Mouse (Mus musculus) heart, adult 2 months (tissue): ENCODE measurements around the gene Evl. TPM values are rescaled to one million over a fixed set of nuclear protein-coding genes. Genes with fewer than 3 reads are reported as not detected.

Experiments
- DNase-seq, 2 experiments: peaks; one replicate each; pipeline ENCODE4 v3.0.0; 2021
- H3K27ac ChIP-seq: fragments of 200-600 bp; 2 replicates; pipeline ENCODE4 v1.8.1; 2022
- H3K27me3 ChIP-seq: fragments of 200-500 bp; 2 replicates; pipeline ENCODE4 v1.6.1; 2012; ENCODE audit warnings: mild to moderate bottlenecking, low read length, inconsistent platforms, mixed read lengths; ENCODE audit not compliant: control insufficient read depth, insufficient read depth
- H3K36me3 ChIP-seq: fragments of 200-500 bp; 2 replicates; pipeline ENCODE4 v1.6.1; 2012; ENCODE audit warnings: low read length, inconsistent platforms; ENCODE audit not compliant: control insufficient read depth, insufficient read depth
- H3K4me1 ChIP-seq: fragments of 200-500 bp; 2 replicates; pipeline ENCODE4 v1.6.1; 2011; ENCODE audit warnings: low read length; ENCODE audit not compliant: control insufficient read depth, insufficient read depth
- H3K4me3 ChIP-seq: fragments of 200-600 bp; 2 replicates; pipeline ENCODE4 v1.8.1; 2022
- H3K79me2 ChIP-seq: fragments of 200-500 bp; replicated peaks from 2 replicates; pipeline ENCODE4 v1.6.1; 2012; ENCODE audit warnings: mild to moderate bottlenecking, inconsistent platforms, low read length, moderate library complexity, mixed read lengths; ENCODE audit not compliant: control insufficient read depth, insufficient read depth
- H3K9ac ChIP-seq: fragments of 200-500 bp; 2 replicates; pipeline ENCODE4 v1.6.1; 2012; ENCODE audit warnings: low read depth, mild to moderate bottlenecking, control low read depth, inconsistent platforms, low read length, mixed read lengths
- CTCF ChIP-seq: fragments of 200-600 bp; IDR thresholded peaks from 2 replicates; pipeline ENCODE4 v1.8.1; 2022; ENCODE audit warnings: antibody characterized with exemption, mild to moderate bottlenecking, moderate library complexity
- EP300 ChIP-seq: fragments of 200-500 bp; IDR thresholded peaks from 2 replicates; pipeline ENCODE4 v1.6.1; 2011; ENCODE audit warnings: low read depth, low read length, control low read depth; ENCODE audit not compliant: insufficient read depth
- POLR2A ChIP-seq: fragments of 200-500 bp; IDR thresholded peaks from 2 replicates; pipeline ENCODE4 v1.6.1; 2011; ENCODE audit warnings: mild to moderate bottlenecking, low read depth, low read length, control low read depth; ENCODE audit not compliant: insufficient read depth
- whole genome bisulfite sequencing: fragments of 180-500 bp; shearing (Covaris S2); methylation state at CpG from one replicate; pipeline ENCODE4 v1.1.7; 2018; 5-methylcytosine and 5-hydroxymethylcytosine counted together
- intact Hi-C: fragments of 180-260 bp; cut with DNase I; formaldehyde crosslinking; loops from one replicate; pipeline ENCODE4 v1.15.1; 2025
- microRNA-seq, 2 experiments: library from miRNA; unstranded; fragments of <30 nt; microRNA quantifications; one replicate each; pipeline ENCODE4 v1.2.0; 2021
- polyA plus RNA-seq: library from polyadenylated mRNA; depleted of rRNA; stranded (reverse); fragments of >200 nt; gene quantifications from 2 replicates; pipeline ENCODE4 v1.2.3, GENCODE M21; 2012; rRNA removed
- total RNA-seq, 2 experiments: library from RNA; stranded (reverse); gene quantifications; 2 replicates each; pipeline ENCODE4 v1.2.3; 2021

Evl gene
- total and polyA plus RNA-seq, 3 experiments = 34.8 to 40.6 (median 36.4) TPM

GRCm38 (mm10) chr12:108715854-108716253 is 161.3 kb downstream of the Evl start:
- WGBS = 81% methylated on average over 5 of the region's 5 CpGs
- intact Hi-C loops = no loop called here
- H3K27ac ChIP-seq = no peak overlapping the region
- H3K4me3 ChIP-seq = no peak overlapping the region
- no peak for TF ChIP-seq CTCF
- TF ChIP-seq POLR2A = no peak
- no peak for TF ChIP-seq EP300
- H3K9ac ChIP-seq = no peak overlapping the region
- no peak for DNase-seq
- H3K79me2 ChIP-seq = no peaks in the 10 kb centered on the region
- H3K4me1 ChIP-seq = no peaks in the 10 kb centered on the region
- no peaks in the 10 kb centered on the region for H3K27me3 ChIP-seq
- no peaks in the 10 kb centered on the region for H3K36me3 ChIP-seq

- Histone ChIP-seq H3K4me1 (no peaks in the 10 kb centered on the region), H3K4me3 (no peak overlapping the region), H3K79me2 (no peaks in the 10 kb centered on the region), H3K9ac (no peak overlapping the region), H3K27me3 (no peaks in the 10 kb centered on the region), H3K27ac (no peak overlapping the region), H3K36me3 (no peaks in the 10 kb centered on the region)
- 84% methylated on average over 3 of the region's 3 CpGs for WGBS
- intact Hi-C loops = no loop called here
- DNase-seq = no peak
- TF ChIP-seq POLR2A (no peak), CTCF (no peak), EP300 (no peak)
Measured at GRCm38 (mm10) chr12:108718485-108718884, 164.0 kb downstream of the Evl start.

GRCm38 (mm10) chr12:108722464-108722863 is 167.9 kb downstream of the Evl start:
- 92% methylated on average over 4 of the region's 4 CpGs for WGBS

DNA sequence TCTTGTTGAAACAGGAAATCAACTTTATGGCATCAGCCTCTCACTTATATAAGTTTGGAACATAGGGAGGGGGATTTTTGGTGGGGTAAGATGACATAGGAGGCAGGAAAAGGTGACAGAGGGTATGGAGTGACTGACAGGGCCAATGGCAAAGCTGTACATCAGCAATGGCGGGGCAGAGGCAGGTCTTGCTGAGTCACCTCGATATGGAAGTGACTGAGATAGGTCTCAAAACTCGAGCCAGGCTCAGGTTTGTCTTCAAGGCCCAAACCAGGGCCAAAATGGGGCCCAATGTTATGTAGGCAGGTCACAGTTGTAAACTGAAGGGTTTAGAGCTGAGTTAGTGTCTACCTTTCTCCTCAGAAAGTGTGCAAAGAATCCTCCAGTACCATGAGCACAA is 169.3 kb downstream of the Evl start:
- H3K9ac ChIP-seq = no peak overlapping the region
- no peaks in the 10 kb centered on the region for H3K4me1 ChIP-seq
- no peaks in the 10 kb centered on the region for H3K27me3 ChIP-seq
- H3K36me3 ChIP-seq = no peaks in the 10 kb centered on the region
- H3K4me3 ChIP-seq = no peak overlapping the region
- H3K79me2 ChIP-seq = no peaks in the 10 kb centered on the region
- H3K27ac ChIP-seq = no peak overlapping the region
- no peak for DNase-seq
- TF ChIP-seq EP300 (no peak), POLR2A (no peak), CTCF (no peak)
- WGBS = 78% methylated on average over 3 of the region's 3 CpGs
- intact Hi-C loops = no loop called here

More at GRCm38 (mm10) chr12:108722464-108722863, 167.9 kb downstream of the Evl start:
- no peaks in the 10 kb centered on the region for H3K27me3 ChIP-seq
- intact Hi-C loops = no loop called here
- H3K27ac ChIP-seq = no peak overlapping the region
- no peaks in the 10 kb centered on the region for H3K4me1 ChIP-seq
- no peak for DNase-seq
- H3K9ac ChIP-seq = no peak overlapping the region
- no peaks in the 10 kb centered on the region for H3K79me2 ChIP-seq
- TF ChIP-seq EP300 = no peak
- no peak for TF ChIP-seq POLR2A
- no peak for TF ChIP-seq CTCF
- H3K36me3 ChIP-seq = no peaks in the 10 kb centered on the region
- no peak overlapping the region for H3K4me3 ChIP-seq

DNA sequence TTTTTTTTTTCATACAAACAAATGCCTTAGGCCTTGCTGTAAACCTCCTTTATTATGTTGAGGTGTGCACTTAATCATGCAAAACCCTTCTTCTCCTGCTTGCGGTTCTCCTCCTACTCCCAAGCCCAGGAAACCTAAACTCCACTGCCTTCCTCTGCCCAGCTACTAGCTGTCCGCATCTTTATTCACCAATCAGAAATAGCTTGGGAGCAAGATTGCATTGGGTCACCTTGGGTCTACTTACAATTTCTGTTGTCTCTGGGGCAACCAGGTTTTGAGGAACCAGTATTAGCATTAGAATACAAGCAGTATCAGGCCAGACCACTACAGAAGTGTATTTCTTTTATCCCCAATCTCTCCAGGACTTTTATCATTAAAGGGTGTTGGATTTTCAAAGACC is 179.9 kb downstream of the Evl start:
- Histone ChIP-seq H3K4me3 (no peak overlapping the region), H3K79me2 (no peaks in the 10 kb centered on the region), H3K4me1 (no peaks in the 10 kb centered on the region), H3K36me3 (no peaks in the 10 kb centered on the region), H3K9ac (no peak overlapping the region), H3K27me3 (no peaks in the 10 kb centered on the region), H3K27ac (no peak overlapping the region)
- intact Hi-C loops = no loop called here
- WGBS = 86% methylated on average over 2 of the region's 2 CpGs
- TF ChIP-seq EP300 (no peak), POLR2A (no peak), CTCF (no peak)
- DNase-seq = no peak

DNA sequence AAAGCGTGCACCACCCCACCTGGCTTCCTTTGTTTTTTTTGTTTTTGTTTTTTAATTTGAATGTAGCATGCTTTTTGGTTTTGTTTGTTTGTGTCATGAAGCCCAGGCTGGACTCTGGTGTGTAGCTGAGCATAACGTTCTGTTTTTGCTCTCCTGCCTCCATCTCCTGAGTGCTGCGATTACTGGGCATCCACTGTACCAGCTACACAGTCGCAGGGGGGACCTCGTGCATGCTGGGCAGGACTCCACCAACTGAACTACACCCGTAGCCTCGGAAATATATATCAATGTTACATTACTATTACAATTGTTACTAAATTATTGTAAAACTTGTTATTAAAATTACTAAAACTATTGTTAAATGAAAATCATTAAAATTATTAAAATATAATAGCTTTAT is 183.3 kb downstream of the Evl start:
- DNase-seq = no peak
- TF ChIP-seq EP300 (no peak), POLR2A (no peak), CTCF (no peak)
- Histone ChIP-seq H3K36me3 (no peaks in the 10 kb centered on the region), H3K27me3 (no peaks in the 10 kb centered on the region), H3K4me3 (no peak overlapping the region), H3K79me2 (no peaks in the 10 kb centered on the region), H3K9ac (no peak overlapping the region), H3K27ac (no peak overlapping the region), H3K4me1 (no peaks in the 10 kb centered on the region)
- WGBS = 82% methylated on average over 7 of the region's 7 CpGs
- intact Hi-C loops = no loop called here

Small RNAs within 50 kb of the gene (microRNA-seq; reads per million reads assigned to microRNA genes)
- gene Gm23872 (0 reads per million in 2 experiments), gene Mir342 (1,222 to 1,802 reads per million in 2 experiments)

Other genes starting within 250 kb of the Evl start
- gene Hhipl1, start 248.4 kb upstream of the Evl start, total RNA-seq = 1 to 10 TPM; 1.2 to 1.5 TPM
- gene Hhipl1, start 248.4 kb upstream of the Evl start, polyA plus RNA-seq = 1.6 and 1.8 TPM in 2 replicates
- under 1 TPM; 0.41 to 0.47 TPM for gene Cyp46a1, start 220.3 kb upstream of the Evl start, total RNA-seq
- 1.3 and 1.8 TPM in 2 replicates for gene Cyp46a1, start 220.3 kb upstream of the Evl start, polyA plus RNA-seq
- gene Eml1, start 183.8 kb upstream of the Evl start, total RNA-seq = 10 to 100 TPM; 73.5 to 84.7 TPM
- gene Eml1, start 183.8 kb upstream of the Evl start, polyA plus RNA-seq = 68.7 and 112 TPM in 2 replicates
- under 1 TPM; 0.50 to 0.55 TPM for gene Degs2, start 147.6 kb downstream of the Evl start, total RNA-seq
- gene Degs2, start 147.6 kb downstream of the Evl start, polyA plus RNA-seq = 1.00 TPM in 2 replicates
- gene Yy1, start 238.3 kb downstream of the Evl start, total RNA-seq = 10 to 100 TPM; 34.4 to 38.8 TPM
- 7.1 and 10.3 TPM in 2 replicates for gene Yy1, start 238.3 kb downstream of the Evl start, polyA plus RNA-seq